Mouse (Mus musculus): ENCODE results near the gene Aamp. TPM values are rescaled to one million over a fixed set of nuclear protein-coding genes. Genes with fewer than 3 reads are reported as not detected.

Gene Aamp
- polyA plus RNA-seq, 1 experiment, result 123 TPM

DNA sequence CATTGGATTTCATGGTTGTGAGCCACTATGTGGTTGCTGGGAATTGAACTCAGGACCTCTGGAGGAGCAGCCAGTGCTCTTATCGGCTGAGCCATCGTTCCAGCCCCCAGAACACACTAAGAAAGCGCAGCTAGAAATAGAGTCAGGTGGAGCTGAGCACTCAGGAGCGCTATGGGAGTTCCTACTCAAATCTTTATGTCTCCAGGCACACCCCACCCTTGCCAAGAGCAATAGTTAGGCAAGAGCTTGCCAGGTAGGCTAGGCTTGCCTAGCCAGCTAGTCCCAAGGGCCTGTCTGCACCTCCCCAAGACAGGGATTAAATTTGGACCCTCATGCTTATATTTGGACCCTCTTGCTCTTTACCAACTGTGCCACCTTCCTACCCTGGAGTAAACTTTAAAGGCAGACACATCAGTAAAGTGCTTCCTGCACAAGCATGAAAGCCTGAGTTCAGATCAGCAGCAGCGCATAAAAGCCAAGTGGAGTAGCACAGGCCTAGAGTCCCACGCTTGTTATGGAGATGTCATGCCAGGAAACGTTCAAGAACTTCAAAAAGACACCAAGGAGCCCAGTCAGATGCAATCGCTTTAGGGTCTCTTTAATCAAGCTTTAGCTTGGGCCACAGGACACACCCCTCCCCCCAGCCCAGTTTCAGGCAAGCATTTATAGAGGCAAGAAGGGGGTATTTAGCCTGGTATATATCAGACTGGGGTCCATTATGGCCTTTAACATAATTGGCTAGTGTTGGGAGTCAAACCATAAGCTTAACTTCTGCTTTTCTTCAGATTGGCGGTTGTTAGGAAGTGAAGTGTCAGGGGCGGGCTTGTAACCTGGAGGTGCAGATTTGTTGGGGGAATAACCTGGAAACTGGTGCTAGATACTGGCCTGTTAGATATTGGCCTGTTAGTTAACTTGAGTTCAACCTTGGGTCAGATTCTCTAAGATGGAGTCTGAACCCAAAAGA is 23.7 kb upstream of the Aamp start:
- Histone ChIP-seq H3K4me3 (ENCODE audit: insufficient read depth, poor library complexity, severe bottlenecking) (no peak overlapping the region), H3K27me3 (ENCODE audit: control insufficient read depth, insufficient read depth, insufficient read length) (no peaks in the 10 kb centered on the region), H3K79me2 (ENCODE audit: control insufficient read depth, insufficient read depth) (peaks cover 7% of the 10 kb centered on the region), H3ac (ENCODE audit: control insufficient read depth, insufficient read length, low read depth) (no peak overlapping the region), H3K79me3 (ENCODE audit: low read depth) (no peaks in the 10 kb centered on the region), H3K36me3 (ENCODE audit: control insufficient read depth, insufficient read depth) (no peaks in the 10 kb centered on the region)
- TF ChIP-seq MYOG (IDR thresholded peaks at IDR 0.05; ENCODE audit: control insufficient read depth, extremely low read depth, insufficient read length), result no peak
- TF ChIP-seq FOSL1 (IDR thresholded peaks at IDR 0.05; ENCODE audit: insufficient read depth, low read length, poor library complexity, severe bottlenecking), result no peak
- no peak for TF ChIP-seq MYOD1 (IDR thresholded peaks at IDR 0.05; ENCODE audit: control insufficient read depth, insufficient read length, low read depth)
- TF ChIP-seq CTCF (IDR thresholded peaks at IDR 0.05; ENCODE audit: control insufficient read depth, insufficient read depth, insufficient read length), result no peak

DNA sequence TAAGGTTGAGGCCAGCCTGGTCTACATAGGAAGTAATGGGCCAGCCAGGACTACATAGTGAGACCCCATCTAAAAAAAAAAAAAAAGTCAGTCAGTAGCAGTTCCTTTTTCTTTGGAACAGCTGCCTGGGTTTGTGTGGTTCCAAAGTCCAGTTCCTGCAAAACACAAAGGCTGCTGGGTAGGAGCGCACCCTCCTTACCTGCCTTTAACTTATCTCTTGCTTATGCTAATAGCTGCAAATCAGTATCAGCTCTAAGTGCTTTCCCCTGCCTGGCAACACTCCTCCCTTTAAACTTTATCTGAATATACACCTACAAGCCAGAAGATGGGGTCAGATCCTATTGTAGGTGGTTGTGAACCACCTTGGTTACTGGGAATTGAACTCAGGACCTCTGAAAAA is 22.6 kb upstream of the Aamp start:
- Histone ChIP-seq H3K4me3 (ENCODE audit: insufficient read depth, poor library complexity, severe bottlenecking) (no peak overlapping the region), H3K79me3 (ENCODE audit: low read depth) (peaks cover 10% of the 10 kb centered on the region), H3K36me3 (ENCODE audit: control insufficient read depth, insufficient read depth) (no peaks in the 10 kb centered on the region), H3K27me3 (ENCODE audit: control insufficient read depth, insufficient read depth, insufficient read length) (no peaks in the 10 kb centered on the region), H3K79me2 (ENCODE audit: control insufficient read depth, insufficient read depth) (peaks cover 19% of the 10 kb centered on the region), H3ac (ENCODE audit: control insufficient read depth, insufficient read length, low read depth) (no peak overlapping the region)
- TF ChIP-seq CTCF (IDR thresholded peaks at IDR 0.05; ENCODE audit: control insufficient read depth, insufficient read depth, insufficient read length), result no peak
- TF ChIP-seq MAX (IDR thresholded peaks at IDR 0.05), result no peak
- TF ChIP-seq CEBPB (IDR thresholded peaks at IDR 0.05; ENCODE audit: low read depth), result no peak
- no peak for TF ChIP-seq FOSL1 (IDR thresholded peaks at IDR 0.05; ENCODE audit: insufficient read depth, low read length, poor library complexity, severe bottlenecking)
- TF ChIP-seq USF1 (IDR thresholded peaks at IDR 0.05; ENCODE audit: low read depth), result no peak
- no peak for TF ChIP-seq MYOG (IDR thresholded peaks at IDR 0.05; ENCODE audit: control insufficient read depth, extremely low read depth, insufficient read length)
- no peak for TF ChIP-seq MYOD1 (IDR thresholded peaks at IDR 0.05; ENCODE audit: control insufficient read depth, insufficient read length, low read depth)

DNA sequence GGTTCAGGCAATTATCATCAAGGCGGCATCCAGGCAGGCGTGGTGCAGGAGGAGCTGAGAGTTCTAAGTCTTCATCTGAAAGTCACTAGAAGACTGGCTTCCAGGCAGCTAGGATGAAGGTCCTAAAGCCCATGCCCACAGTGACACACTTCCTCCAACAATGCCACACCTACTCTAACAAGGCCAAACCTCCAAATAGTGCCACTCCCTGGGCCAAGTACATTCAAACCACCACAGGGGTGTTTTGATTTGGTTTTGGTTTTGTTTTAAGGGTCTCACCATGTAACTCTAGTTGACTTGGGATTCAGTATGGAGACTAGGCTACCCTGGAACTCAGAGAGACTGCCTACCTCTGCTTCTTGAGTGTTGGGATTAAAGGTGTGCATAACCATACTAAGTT is 21.0 kb upstream of the Aamp start, which contains the start of gene Tmbim1:
Tmbim1 (minus strand) TSS at position 101 of the 400 bp plus-strand sequence.
- peak within 1 kb of the TSS; percentile 47 for H3K4me3 ChIP-seq (ENCODE audit: insufficient read depth, poor library complexity, severe bottlenecking)
- no peak for TF ChIP-seq MYOD1 (IDR thresholded peaks at IDR 0.05; ENCODE audit: control insufficient read depth, insufficient read length, low read depth)
- no peak for TF ChIP-seq CEBPB (IDR thresholded peaks at IDR 0.05; ENCODE audit: low read depth)
- no peak for TF ChIP-seq MYOG (IDR thresholded peaks at IDR 0.05; ENCODE audit: control insufficient read depth, extremely low read depth, insufficient read length)
- TF ChIP-seq MAX (IDR thresholded peaks at IDR 0.05), result no peak
- TF ChIP-seq FOSL1 (IDR thresholded peaks at IDR 0.05; ENCODE audit: insufficient read depth, low read length, poor library complexity, severe bottlenecking), result no peak
- TF ChIP-seq USF1 (IDR thresholded peaks at IDR 0.05; ENCODE audit: low read depth), result no peak
- TF ChIP-seq CTCF (IDR thresholded peaks at IDR 0.05; ENCODE audit: control insufficient read depth, insufficient read depth, insufficient read length), result no peak
- peaks cover 26% of the 10 kb centered on the region for H3K79me3 ChIP-seq (ENCODE audit: low read depth)
- no peaks in the 10 kb centered on the region for H3K36me3 ChIP-seq (ENCODE audit: control insufficient read depth, insufficient read depth)
- no peak within 1 kb of the TSS for H3ac ChIP-seq (ENCODE audit: control insufficient read depth, insufficient read length, low read depth)
- peaks cover 35% of the 10 kb centered on the region for H3K79me2 ChIP-seq (ENCODE audit: control insufficient read depth, insufficient read depth)
- no peaks in the 10 kb centered on the region for H3K27me3 ChIP-seq (ENCODE audit: control insufficient read depth, insufficient read depth, insufficient read length)

DNA sequence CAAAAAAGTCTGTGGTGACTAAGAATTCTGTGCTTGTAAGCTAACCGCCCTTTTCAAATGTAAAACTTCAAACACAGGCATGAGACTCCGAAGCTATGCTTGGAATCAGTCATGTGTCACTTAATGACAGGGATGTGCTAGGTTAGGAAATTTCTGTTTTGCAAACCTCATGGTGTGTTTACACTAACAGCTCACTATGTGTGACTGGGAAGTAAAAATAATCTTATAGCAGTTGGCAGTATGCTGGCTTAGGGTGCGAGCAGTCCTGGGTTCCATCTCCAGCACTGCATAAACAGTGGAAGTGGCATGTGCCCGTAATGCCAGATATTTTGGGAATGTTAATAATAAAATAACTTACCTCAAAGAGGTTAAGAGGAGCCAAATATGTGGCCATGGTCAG is 20.4 kb upstream of the Aamp start:
- peaks cover 41% of the 10 kb centered on the region for H3K79me2 ChIP-seq (ENCODE audit: control insufficient read depth, insufficient read depth)
- no peak overlapping the region for H3K4me3 ChIP-seq (ENCODE audit: insufficient read depth, poor library complexity, severe bottlenecking)
- H3K79me3 ChIP-seq (ENCODE audit: low read depth), result peaks cover 31% of the 10 kb centered on the region
- H3K36me3 ChIP-seq (ENCODE audit: control insufficient read depth, insufficient read depth), result no peaks in the 10 kb centered on the region
- no peak overlapping the region for H3ac ChIP-seq (ENCODE audit: control insufficient read depth, insufficient read length, low read depth)
- TF ChIP-seq FOSL1 (IDR thresholded peaks at IDR 0.05; ENCODE audit: insufficient read depth, low read length, poor library complexity, severe bottlenecking) (no peak), CEBPB (IDR thresholded peaks at IDR 0.05; ENCODE audit: low read depth) (no peak), MYOD1 (IDR thresholded peaks at IDR 0.05; ENCODE audit: control insufficient read depth, insufficient read length, low read depth) (no peak)
- H3K27me3 ChIP-seq (ENCODE audit: control insufficient read depth, insufficient read depth, insufficient read length), result no peaks in the 10 kb centered on the region

DNA sequence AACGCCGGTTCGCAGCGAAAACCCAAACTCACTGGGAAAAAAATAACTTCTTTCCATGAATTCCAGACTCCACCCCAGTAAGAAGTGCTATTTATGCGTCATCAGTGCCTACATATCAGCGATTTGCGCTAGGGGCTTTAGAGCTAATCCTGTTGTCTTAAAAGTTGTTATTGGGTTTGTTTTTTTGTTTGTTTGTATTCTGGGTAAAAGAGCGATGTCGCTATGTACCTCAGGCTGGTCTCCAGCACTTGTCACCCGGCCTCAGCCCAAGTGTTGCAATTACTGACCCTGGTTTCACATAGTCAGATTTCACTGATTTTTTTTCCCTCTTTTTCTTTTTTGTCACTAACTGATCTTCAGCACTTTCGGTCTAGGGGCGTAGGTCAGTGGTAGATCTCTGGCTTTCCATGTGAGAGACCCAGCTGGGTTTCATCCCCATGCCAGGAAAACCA is 19.8 kb upstream of the Aamp start:
- no peaks in the 10 kb centered on the region for H3K27me3 ChIP-seq (ENCODE audit: control insufficient read depth, insufficient read depth, insufficient read length)
- peaks cover 47% of the 10 kb centered on the region for H3K79me2 ChIP-seq (ENCODE audit: control insufficient read depth, insufficient read depth)
- H3K4me3 ChIP-seq (ENCODE audit: insufficient read depth, poor library complexity, severe bottlenecking), result peak overlapping the region; percentile 47
- TF ChIP-seq MAX (IDR thresholded peaks at IDR 0.05), result no peak
- no peak for TF ChIP-seq FOSL1 (IDR thresholded peaks at IDR 0.05; ENCODE audit: insufficient read depth, low read length, poor library complexity, severe bottlenecking)
- TF ChIP-seq CTCF (IDR thresholded peaks at IDR 0.05; ENCODE audit: control insufficient read depth, insufficient read depth, insufficient read length), result no peak
- TF ChIP-seq USF1 (IDR thresholded peaks at IDR 0.05; ENCODE audit: low read depth), result no peak
- TF ChIP-seq CEBPB (IDR thresholded peaks at IDR 0.05; ENCODE audit: low read depth), result no peak
- TF ChIP-seq MYOG (IDR thresholded peaks at IDR 0.05; ENCODE audit: control insufficient read depth, extremely low read depth, insufficient read length), result no peak
- TF ChIP-seq MYOD1 (IDR thresholded peaks at IDR 0.05; ENCODE audit: control insufficient read depth, insufficient read length, low read depth), result no peak
- peaks cover 37% of the 10 kb centered on the region for H3K79me3 ChIP-seq (ENCODE audit: low read depth)
- H3ac ChIP-seq (ENCODE audit: control insufficient read depth, insufficient read length, low read depth), result peak overlapping the region; percentile 91
- H3K36me3 ChIP-seq (ENCODE audit: control insufficient read depth, insufficient read depth), result no peaks in the 10 kb centered on the region

Data from C2C12 (cell line).